Mouse (Mus musculus): ENCODE measurements around the gene Sdad1. TPM values are rescaled to one million over a fixed set of nuclear protein-coding genes. Genes with fewer than 3 reads are reported as not detected.

Gene Sdad1
- total and polyA plus RNA-seq, 2 experiments, result 5.7 to 6.3 TPM

DNA sequence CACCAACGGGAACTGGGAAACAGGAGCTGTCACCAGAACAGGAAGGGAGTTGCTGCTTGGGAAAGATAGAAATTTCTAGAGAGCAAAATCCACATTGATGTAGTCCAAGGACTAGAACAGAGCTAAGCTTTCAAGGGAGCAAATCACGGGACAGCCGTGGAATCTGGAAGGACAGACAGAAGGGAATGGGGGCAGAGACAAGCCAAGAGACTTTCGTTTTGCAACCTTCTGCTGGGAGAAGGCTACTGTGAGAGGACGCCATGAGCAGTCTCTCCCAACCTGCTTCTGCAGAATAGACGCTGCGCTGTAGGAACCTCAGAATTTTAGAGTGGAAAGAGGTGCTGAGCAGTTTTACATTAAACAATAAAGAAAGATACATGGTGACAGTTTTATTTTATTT is 39.5 kb upstream of the Sdad1 start:
- H3K4me1 ChIP-seq (ENCODE audit: control insufficient read depth, insufficient read depth, low read length), result peaks cover 15% of the 10 kb centered on the region
- H3K27me3 ChIP-seq (ENCODE audit: control insufficient read depth, insufficient read depth, low read length), result no peaks in the 10 kb centered on the region
- peak overlapping the region; percentile 83 for H3K27ac ChIP-seq (replicated peaks; ENCODE audit: insufficient read depth, low read depth, low read length)
- TF ChIP-seq POLR2A (IDR thresholded peaks at IDR 0.05; ENCODE audit: extremely low read depth, insufficient read depth, low read length), result no peak
- TF ChIP-seq CTCF (IDR thresholded peaks at IDR 0.05; ENCODE audit: low read depth, low read length), result no peak
- H3K36me3 ChIP-seq (ENCODE audit: control insufficient read depth, insufficient read depth, low read length), result no peaks in the 10 kb centered on the region
- no peak overlapping the region for H3K9ac ChIP-seq (ENCODE audit: low read depth, low read length)
- DNase-seq (ENCODE audit: extremely low read depth, low read depth, low spot score), result peak; percentile 27
- WGBS, result 56% methylated on average over 7 of the region's 7 CpGs
- no peaks in the 10 kb centered on the region for H3K79me2 ChIP-seq (ENCODE audit: control insufficient read depth, insufficient read depth, low read length)
- no peak overlapping the region for H3K4me3 ChIP-seq (ENCODE audit: insufficient read depth, low read depth, low read length)

GRCm38 (mm10) chr5:92348794-92349413 is 38.6 kb upstream of the Sdad1 start, which contains the start of gene Cxcl10:
Gene Cxcl10 (minus strand): TSS chr5:92348889.
- under 1% methylated on average over 14 of the region's 14 CpGs for WGBS
- peak within 1 kb of the TSS; percentile 83 for H3K27ac ChIP-seq (replicated peaks; ENCODE audit: insufficient read depth, low read depth, low read length)
- peak; percentile 94 for DNase-seq (ENCODE audit: extremely low read depth, low read depth, low spot score)
- H3K27me3 ChIP-seq (ENCODE audit: control insufficient read depth, insufficient read depth, low read length), result no peaks in the 10 kb centered on the region
- H3K9ac ChIP-seq (ENCODE audit: low read depth, low read length), result no peak within 1 kb of the TSS
- no peak within 1 kb of the TSS; the same call in 1 of the 2 replicates for H3K4me3 ChIP-seq (ENCODE audit: insufficient read depth, low read depth, low read length)
- no peaks in the 10 kb centered on the region for H3K79me2 ChIP-seq (ENCODE audit: control insufficient read depth, insufficient read depth, low read length)
- no peaks in the 10 kb centered on the region for H3K36me3 ChIP-seq (ENCODE audit: control insufficient read depth, insufficient read depth, low read length)
- peaks cover 14% of the 10 kb centered on the region for H3K4me1 ChIP-seq (ENCODE audit: control insufficient read depth, insufficient read depth, low read length)
- TF ChIP-seq POLR2A (IDR thresholded peaks at IDR 0.05; ENCODE audit: extremely low read depth, insufficient read depth, low read length) (no peak), CTCF (IDR thresholded peaks at IDR 0.05; ENCODE audit: low read depth, low read length) (no peak)

- no peak for DNase-seq (ENCODE audit: extremely low read depth, low read depth, low spot score)
- no peak overlapping the region for H3K4me3 ChIP-seq (ENCODE audit: insufficient read depth, low read depth, low read length)
- no peak overlapping the region for H3K9ac ChIP-seq (ENCODE audit: low read depth, low read length)
- 88% methylated on average over 8 of the region's 8 CpGs for WGBS
- no peaks in the 10 kb centered on the region for H3K36me3 ChIP-seq (ENCODE audit: control insufficient read depth, insufficient read depth, low read length)
- no peak overlapping the region for H3K27ac ChIP-seq (replicated peaks; ENCODE audit: insufficient read depth, low read depth, low read length)
- TF ChIP-seq POLR2A (IDR thresholded peaks at IDR 0.05; ENCODE audit: extremely low read depth, insufficient read depth, low read length) (no peak), CTCF (IDR thresholded peaks at IDR 0.05; ENCODE audit: low read depth, low read length) (no peak)
- H3K4me1 ChIP-seq (ENCODE audit: control insufficient read depth, insufficient read depth, low read length), result peaks cover 9% of the 10 kb centered on the region
- no peaks in the 10 kb centered on the region for H3K27me3 ChIP-seq (ENCODE audit: control insufficient read depth, insufficient read depth, low read length)
- H3K79me2 ChIP-seq (ENCODE audit: control insufficient read depth, insufficient read depth, low read length), result no peaks in the 10 kb centered on the region
Observed at GRCm38 (mm10) chr5:92345006-92345405, 34.7 kb upstream of the Sdad1 start.

GRCm38 (mm10) chr5:92340606-92341005 is 30.3 kb upstream of the Sdad1 start:
- Histone ChIP-seq H3K27ac (replicated peaks; ENCODE audit: insufficient read depth, low read depth, low read length) (no peak overlapping the region), H3K79me2 (ENCODE audit: control insufficient read depth, insufficient read depth, low read length) (no peaks in the 10 kb centered on the region), H3K27me3 (ENCODE audit: control insufficient read depth, insufficient read depth, low read length) (no peaks in the 10 kb centered on the region), H3K36me3 (ENCODE audit: control insufficient read depth, insufficient read depth, low read length) (no peaks in the 10 kb centered on the region), H3K4me3 (ENCODE audit: insufficient read depth, low read depth, low read length) (no peak overlapping the region), H3K9ac (ENCODE audit: low read depth, low read length) (no peak overlapping the region), H3K4me1 (ENCODE audit: control insufficient read depth, insufficient read depth, low read length) (no peaks in the 10 kb centered on the region)
- no peak for DNase-seq (ENCODE audit: extremely low read depth, low read depth, low spot score)
- 76% methylated on average over 4 of the region's 4 CpGs for WGBS
- TF ChIP-seq POLR2A (IDR thresholded peaks at IDR 0.05; ENCODE audit: extremely low read depth, insufficient read depth, low read length) (no peak), CTCF (IDR thresholded peaks at IDR 0.05; ENCODE audit: low read depth, low read length) (no peak)

- no peaks in the 10 kb centered on the region for H3K27me3 ChIP-seq (ENCODE audit: control insufficient read depth, insufficient read depth, low read length)
- H3K79me2 ChIP-seq (ENCODE audit: control insufficient read depth, insufficient read depth, low read length), result no peaks in the 10 kb centered on the region
- no peaks in the 10 kb centered on the region for H3K4me1 ChIP-seq (ENCODE audit: control insufficient read depth, insufficient read depth, low read length)
- no peak for DNase-seq (ENCODE audit: extremely low read depth, low read depth, low spot score)
- H3K9ac ChIP-seq (ENCODE audit: low read depth, low read length), result no peak overlapping the region
- no peak overlapping the region for H3K27ac ChIP-seq (replicated peaks; ENCODE audit: insufficient read depth, low read depth, low read length)
- no peak overlapping the region for H3K4me3 ChIP-seq (ENCODE audit: insufficient read depth, low read depth, low read length)
- TF ChIP-seq CTCF (IDR thresholded peaks at IDR 0.05; ENCODE audit: low read depth, low read length) (no peak), POLR2A (IDR thresholded peaks at IDR 0.05; ENCODE audit: extremely low read depth, insufficient read depth, low read length) (no peak)
- 85% methylated on average over 3 of the region's 3 CpGs for WGBS
- no peaks in the 10 kb centered on the region for H3K36me3 ChIP-seq (ENCODE audit: control insufficient read depth, insufficient read depth, low read length)
Observed at GRCm38 (mm10) chr5:92336743-92337142, 26.5 kb upstream of the Sdad1 start.

- no peaks in the 10 kb centered on the region for H3K27me3 ChIP-seq (ENCODE audit: control insufficient read depth, insufficient read depth, low read length)
- H3K4me3 ChIP-seq (ENCODE audit: insufficient read depth, low read depth, low read length), result peak overlapping the region; percentile 38; the same call in 1 of the 2 replicates
- no peaks in the 10 kb centered on the region for H3K79me2 ChIP-seq (ENCODE audit: control insufficient read depth, insufficient read depth, low read length)
- 52% methylated on average over 9 of the region's 9 CpGs for WGBS
- peak; percentile 71 for DNase-seq (ENCODE audit: extremely low read depth, low read depth, low spot score)
- H3K4me1 ChIP-seq (ENCODE audit: control insufficient read depth, insufficient read depth, low read length), result peaks cover 9% of the 10 kb centered on the region
- H3K9ac ChIP-seq (ENCODE audit: low read depth, low read length), result 0 out of 2 replicates have a peak overlapping the region, but pooled peaks have one; percentile 12
- no peak for TF ChIP-seq CTCF (IDR thresholded peaks at IDR 0.05; ENCODE audit: low read depth, low read length)
- no peak for TF ChIP-seq POLR2A (IDR thresholded peaks at IDR 0.05; ENCODE audit: extremely low read depth, insufficient read depth, low read length)
- H3K36me3 ChIP-seq (ENCODE audit: control insufficient read depth, insufficient read depth, low read length), result no peaks in the 10 kb centered on the region
- peak overlapping the region; percentile 75 for H3K27ac ChIP-seq (replicated peaks; ENCODE audit: insufficient read depth, low read depth, low read length)
Observed at GRCm38 (mm10) chr5:92332359-92332840, 22.1 kb upstream of the Sdad1 start.
